Mouse (Mus musculus) CD4-positive, CD25-positive, alpha-beta regulatory T cell, adult 4 months (primary cell): ENCODE results near the gene Asb2. TPM values are rescaled to one million over a fixed set of nuclear protein-coding genes. Genes with fewer than 3 reads are reported as not detected.

Experiments
- ATAC-seq: one replicate; pipeline ENCODE4 v1.8.0; 2017
- polyA plus RNA-seq, 2 experiments: library from polyadenylated mRNA; unstranded; fragments of 100-300 nt; shearing (Covaris generic); gene quantifications; one replicate each; pipeline ENCODE4 v1.2.1; 2017

Gene Asb2
- polyA plus RNA-seq, 2 experiments from 2014 or later = 25.2 to 31.4 TPM

GRCm38 (mm10) chr12:103315831-103316545 lies 39.8 kb downstream of the Asb2 start:
- ATAC-seq = no peak

GRCm38 (mm10) chr12:103314640-103315361 lies 41.0 kb downstream of the Asb2 start:
- no peak for ATAC-seq

GRCm38 (mm10) chr12:103313871-103314639 lies 41.7 kb downstream of the Asb2 start:
- ATAC-seq = no peak

- ATAC-seq = no peak
Observed at GRCm38 (mm10) chr12:103313274-103313673, 42.5 kb downstream of the Asb2 start.

GRCm38 (mm10) chr12:103311921-103312320 lies 43.9 kb downstream of the Asb2 start:
- ATAC-seq = no peak

- ATAC-seq = no peak
Observed at GRCm38 (mm10) chr12:103310744-103311267, 45.0 kb downstream of the Asb2 start, which contains the start of gene Fam181a. TSS of gene Fam181a (plus strand) at chr12:103310975.

GRCm38 (mm10) chr12:103306720-103307119 lies 49.1 kb downstream of the Asb2 start:
- no peak for ATAC-seq

- ATAC-seq = no peak
Observed at GRCm38 (mm10) chr12:103306224-103306623, 49.6 kb downstream of the Asb2 start.

- no peak for ATAC-seq
Observed at GRCm38 (mm10) chr12:103302960-103303359, 52.8 kb downstream of the Asb2 start.

GRCm38 (mm10) chr12:103301645-103302044 lies 54.2 kb downstream of the Asb2 start:
- peak; percentile 43 for ATAC-seq

GRCm38 (mm10) chr12:103300493-103300892 lies 55.3 kb downstream of the Asb2 start:
- no peak for ATAC-seq

- no peak for ATAC-seq
Observed at GRCm38 (mm10) chr12:103296292-103296691, 59.5 kb downstream of the Asb2 start.

- ATAC-seq = no peak
Observed at GRCm38 (mm10) chr12:103292366-103292765, 63.4 kb downstream of the Asb2 start.

GRCm38 (mm10) chr12:103287276-103287675 lies 68.5 kb downstream of the Asb2 start:
- no peak for ATAC-seq

- no peak for ATAC-seq
Observed at GRCm38 (mm10) chr12:103283411-103283810, 72.4 kb downstream of the Asb2 start.

GRCm38 (mm10) chr12:103282936-103283335 lies 72.9 kb downstream of the Asb2 start:
- no peak for ATAC-seq

GRCm38 (mm10) chr12:103281912-103282311 lies 73.9 kb downstream of the Asb2 start:
- no peak for ATAC-seq

- ATAC-seq = no peak
Observed at GRCm38 (mm10) chr12:103281491-103281890, 74.3 kb downstream of the Asb2 start.

GRCm38 (mm10) chr12:103276422-103276821 lies 79.4 kb downstream of the Asb2 start:
- no peak for ATAC-seq

- no peak for ATAC-seq
Observed at GRCm38 (mm10) chr12:103273732-103274131, 82.1 kb downstream of the Asb2 start.

GRCm38 (mm10) chr12:103273051-103273450 lies 82.8 kb downstream of the Asb2 start:
- no peak for ATAC-seq

GRCm38 (mm10) chr12:103272176-103272575 lies 83.6 kb downstream of the Asb2 start:
- no peak for ATAC-seq
